Mouse (Mus musculus) colon, adult 2 months (tissue): ENCODE results near the gene Cdca5. TPM values are rescaled to one million over a fixed set of nuclear protein-coding genes. Genes with fewer than 3 reads are reported as not detected.

Experiments used
- polyA plus RNA-seq: library from polyadenylated mRNA; depleted of rRNA; stranded (reverse); fragments of >200 nt; gene quantifications from 2 replicates; pipeline ENCODE4 v1.2.3, GENCODE M21; 2012; rRNA removed

Gene Cdca5
- polyA plus RNA-seq: 3.2 and 4.1 TPM in 2 replicates

GRCm38 (mm10) chr19:6084478-6085248 lies at the start of gene Cdca5, which contains the start of gene Zfpl1:
Cdca5 (plus strand) TSS chr19:6084983.
Zfpl1 (minus strand) TSS chr19:6084956.

GRCm38 (mm10) chr19:6046294-6047153 lies 38.3 kb upstream of the Cdca5 start, which contains the start of gene Syvn1:
Syvn1 (plus strand) TSS chr19:6046576.

GRCm38 (mm10) chr19:6057313-6058096 lies 27.3 kb upstream of the Cdca5 start, which contains the start of the genes Mrpl49 and Fau:
Mrpl49 (minus strand) TSS chr19:6057785.
Fau (plus strand) TSS chr19:6057844.

DNA sequence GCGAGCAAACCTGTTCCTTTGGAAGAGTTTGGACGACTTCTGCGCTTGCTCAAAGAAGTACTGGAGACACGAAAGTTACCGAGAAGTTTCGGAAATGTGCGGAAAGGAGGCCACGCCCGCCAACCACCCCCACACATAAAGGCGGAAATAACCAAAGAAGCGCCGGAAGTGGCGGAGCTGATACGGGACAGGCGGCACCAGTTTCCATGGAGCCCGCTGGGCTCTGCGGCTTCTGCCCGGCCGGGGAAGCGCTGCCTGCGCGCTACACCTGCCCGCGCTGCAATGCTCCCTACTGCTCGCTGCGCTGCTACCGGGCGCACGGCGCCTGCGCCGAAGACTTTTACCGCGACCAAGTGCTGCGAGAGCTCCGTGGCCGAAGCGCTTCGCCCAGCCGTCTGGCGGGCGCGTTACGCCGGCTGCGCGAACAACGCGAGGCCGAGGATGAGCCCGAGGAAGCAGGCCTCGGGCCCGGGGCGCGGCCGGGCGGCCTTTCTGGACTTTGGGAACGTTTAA lies 23.7 kb upstream of the Cdca5 start, which contains the start of gene Znhit2:
Gene Znhit2 (plus strand): TSS at position 172 of the 513 bp plus-strand sequence.

GRCm38 (mm10) chr19:6067724-6068415 lies 16.9 kb upstream of the Cdca5 start, which contains the start of gene Tm7sf2:
Tm7sf2 (minus strand) TSS chr19:6068373.

DNA sequence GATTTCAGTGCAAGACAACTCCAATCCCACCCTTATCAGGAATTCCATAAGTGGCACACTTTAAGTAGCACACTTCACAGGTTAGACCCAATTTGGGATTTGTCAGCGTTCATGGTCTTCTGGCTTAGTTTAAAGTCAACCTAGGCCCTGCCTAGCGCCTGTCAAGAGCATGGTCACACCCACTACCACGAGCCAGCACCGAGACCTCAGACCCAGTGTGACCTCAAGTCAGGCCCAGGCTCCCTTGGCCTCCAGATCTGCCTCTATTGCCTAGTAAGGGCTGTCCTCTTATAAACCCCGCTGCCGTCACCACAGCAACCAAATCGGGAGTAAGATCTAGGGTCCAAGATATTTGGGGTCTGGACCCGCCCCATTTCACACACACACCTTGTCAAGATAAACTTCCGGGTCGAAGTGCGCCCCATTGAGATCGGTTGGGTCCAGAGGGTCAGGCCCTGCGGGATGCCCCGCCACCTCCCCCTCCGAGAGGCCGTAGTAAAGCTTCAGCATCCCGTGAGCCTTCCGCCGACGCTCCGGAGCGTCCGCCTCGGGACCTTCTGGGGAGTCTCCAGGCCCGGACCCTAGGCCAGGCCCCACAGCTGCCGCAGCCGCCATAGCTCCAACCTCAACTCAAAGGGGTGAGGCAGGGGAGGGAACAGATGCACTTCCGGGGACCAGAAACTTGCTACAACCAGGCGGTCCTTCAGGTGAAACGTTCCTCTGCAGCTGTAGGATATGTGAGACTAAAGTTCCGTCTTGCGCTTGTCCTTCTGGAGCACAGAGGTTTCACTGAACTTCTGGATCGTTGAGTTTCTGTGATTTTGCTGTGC lies 8.0 kb upstream of the Cdca5 start, which contains the start of gene Vps51:
Gene Vps51 (minus strand): TSS at position 668 of the 830 bp plus-strand sequence.

GRCm38 (mm10) chr19:6079983-6080480 lies 4.8 kb upstream of the Cdca5 start, which contains the start of gene Tmem262:
Tmem262 (plus strand) TSS chr19:6080033.

DNA sequence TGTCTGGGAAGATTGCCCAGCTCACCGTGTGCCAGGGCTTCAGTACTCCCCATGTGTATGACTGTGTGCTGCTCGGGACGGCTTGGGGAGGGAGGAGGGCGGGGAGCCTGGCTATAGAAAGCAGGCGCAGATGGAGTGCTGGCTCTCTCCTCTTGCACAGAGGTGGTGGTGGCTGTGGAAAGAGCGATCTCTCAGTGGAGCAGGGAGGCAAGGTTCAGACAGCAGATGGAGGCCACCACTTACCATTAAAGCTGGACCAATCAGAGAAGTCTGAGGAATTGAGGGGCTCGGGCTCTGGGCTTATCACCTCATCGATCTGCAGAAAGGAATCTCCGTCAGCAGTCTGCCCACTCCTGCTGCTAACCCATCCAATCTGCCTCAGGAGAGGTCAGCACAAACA lies 2.6 kb upstream of the Cdca5 start, which contains the start of gene Gm28374:
Gene Gm28374 (minus strand): TSS at position 101 of the 400 bp plus-strand sequence.

DNA sequence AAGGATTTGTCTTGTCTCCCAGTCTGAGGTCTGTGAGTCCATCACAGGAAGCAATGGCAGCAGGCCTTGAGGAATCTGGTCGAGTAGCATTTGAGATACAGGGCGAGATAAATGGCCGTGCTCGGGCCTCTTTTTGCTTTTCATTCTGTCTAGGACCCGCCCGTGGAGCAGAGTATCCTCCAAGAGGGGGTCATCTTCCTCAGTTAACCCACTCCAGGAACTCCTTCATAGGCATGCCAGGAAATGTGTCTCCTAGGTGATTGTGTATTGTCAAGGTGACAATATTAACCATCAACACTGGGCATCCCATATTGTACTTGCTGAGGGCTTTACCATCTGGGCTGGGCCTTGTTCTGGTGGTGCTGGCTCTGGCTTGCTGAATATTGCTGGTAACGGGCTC lies 9.3 kb downstream of the Cdca5 start, which contains the start of gene AC131692.1:
Gene AC131692.1 (plus strand): TSS at position 301 of the 400 bp plus-strand sequence.

DNA sequence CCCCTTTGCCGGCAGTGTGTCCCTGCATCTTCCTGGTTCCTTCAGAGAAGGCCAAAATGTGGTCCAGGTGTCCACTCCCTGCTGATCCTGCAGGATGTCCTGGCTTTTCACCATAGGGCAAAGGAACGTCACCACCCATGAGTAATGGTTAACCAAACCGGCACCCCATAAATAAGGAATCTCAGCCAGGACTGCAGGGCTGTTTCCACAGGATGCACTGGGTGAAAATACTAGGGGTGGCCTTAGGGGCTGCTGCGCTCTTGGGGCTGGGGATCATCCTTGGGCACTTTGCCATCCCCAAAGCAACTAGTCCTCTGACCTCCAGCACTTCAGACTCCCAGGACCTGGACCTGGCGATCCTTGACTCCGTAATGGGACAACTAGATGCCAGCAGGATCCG lies 20.8 kb downstream of the Cdca5 start, which contains the start of gene Naaladl1:
Gene Naaladl1 (plus strand): TSS at position 197 of the 400 bp plus-strand sequence.

DNA sequence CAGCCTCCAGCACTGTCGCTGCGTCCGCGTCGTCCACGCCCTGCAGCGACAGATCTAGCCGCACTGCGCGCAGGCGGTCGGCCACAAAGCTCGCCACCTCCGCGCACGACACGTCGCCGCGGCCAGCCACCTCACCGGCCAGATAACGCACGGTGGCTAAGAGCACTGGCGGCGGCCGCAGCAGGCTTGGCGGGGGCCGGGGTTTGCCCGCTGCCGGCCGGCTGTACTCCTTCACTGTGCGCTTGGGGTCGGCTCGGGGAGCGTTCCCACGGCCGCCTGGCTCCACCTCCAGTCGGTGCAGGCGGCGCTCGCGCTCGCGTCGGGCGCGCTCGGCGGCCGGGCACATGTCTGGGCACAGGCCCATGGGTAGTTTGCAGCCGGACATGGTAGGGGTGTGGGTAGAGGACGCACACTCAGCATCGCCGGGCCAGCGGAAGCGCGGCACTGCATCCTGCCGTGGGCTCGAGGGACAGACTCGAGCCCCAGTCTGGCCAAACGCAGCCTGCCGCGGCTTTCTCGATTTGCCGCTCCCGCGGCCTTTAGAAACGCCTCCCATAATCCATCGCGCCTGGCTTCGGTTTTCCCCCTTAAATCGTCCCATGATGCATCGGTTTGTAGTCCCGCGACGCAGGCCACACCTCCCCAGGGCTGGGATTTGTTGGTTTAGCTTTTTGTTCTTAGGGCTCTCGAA lies 33.3 kb downstream of the Cdca5 start, which contains the start of gene Sac3d1:
Gene Sac3d1 (minus strand): TSS at position 665 of the 691 bp plus-strand sequence.

DNA sequence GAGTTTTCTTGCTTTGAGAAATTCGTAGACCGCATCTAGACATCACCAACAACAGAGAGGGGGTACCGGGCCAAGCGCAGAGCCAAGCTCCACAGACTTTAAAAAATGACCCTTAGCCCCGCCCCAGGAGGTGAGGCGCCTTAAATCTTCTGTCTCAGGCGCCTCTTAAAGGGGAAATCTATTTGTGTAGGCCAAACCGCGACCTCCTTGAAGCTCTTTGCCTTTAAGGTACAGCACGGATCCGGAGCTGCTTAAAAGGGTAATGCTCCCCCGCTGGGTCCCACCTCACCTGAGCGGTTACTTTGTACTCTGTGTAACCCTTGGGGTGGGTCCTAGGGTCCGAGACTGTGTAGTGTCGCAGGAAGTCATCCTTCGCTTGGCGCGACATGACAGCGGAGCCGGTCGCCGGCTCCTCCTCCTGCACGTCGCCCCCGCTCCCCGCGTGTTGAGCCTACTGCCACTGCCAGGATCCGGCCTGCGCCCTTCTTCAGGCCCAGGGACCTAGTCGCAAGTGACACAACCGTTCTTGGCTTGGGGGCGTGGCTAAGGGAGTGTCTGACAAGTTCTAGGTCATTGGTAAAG lies 43.1 kb downstream of the Cdca5 start, which contains the start of gene Snx15:
Gene Snx15 (minus strand): TSS at position 545 of the 582 bp plus-strand sequence.

GRCm38 (mm10) chr19:6140678-6141393 lies 56.1 kb downstream of the Cdca5 start, which contains the start of gene Batf2:
Batf2 (plus strand) TSS chr19:6140983.

GRCm38 (mm10) chr19:6141394-6141749 lies 56.6 kb downstream of the Cdca5 start, which contains the start of gene Arl2:
Arl2 (minus strand) TSS chr19:6141548.

